Mouse (Mus musculus): ENCODE results near the gene Nxpe2. TPM values are rescaled to one million over a fixed set of nuclear protein-coding genes. Genes with fewer than 3 reads are reported as not detected.

Gene Nxpe2
- polyA plus RNA-seq, 1 experiment from 2014 or later, result 1.5 TPM

- no peaks in the 10 kb centered on the region for H3K27me3 ChIP-seq (ENCODE audit: control insufficient read depth, insufficient read depth, low read length)
- H3K9me3 ChIP-seq (ENCODE audit: control insufficient read depth, low read depth, low read length), result no peaks in the 10 kb centered on the region
- 87% methylated on average over 3 of the region's 3 CpGs for WGBS
- H3K9ac ChIP-seq (replicated peaks; ENCODE audit: low read depth, low read length), result no peak overlapping the region
- no peaks in the 10 kb centered on the region for H3K36me3 ChIP-seq (ENCODE audit: control insufficient read depth, insufficient read depth, low read length)
- H3K27ac ChIP-seq (ENCODE audit: low read length), result no peak overlapping the region
- ATAC-seq (ENCODE audit: insufficient number of reproducible peaks, insufficient read depth, low FRiP score, low read depth), result no peak
- no peaks in the 10 kb centered on the region for H3K4me1 ChIP-seq (ENCODE audit: control insufficient read depth, insufficient read depth, low read length)
- H3K4me2 ChIP-seq (replicated peaks; ENCODE audit: low read depth, low read length), result no peak overlapping the region
- no peak overlapping the region for H3K4me3 ChIP-seq (ENCODE audit: low read depth, low read length)
Observed at GRCm38 (mm10) chr9:48357097-48357496, 3.8 kb upstream of the Nxpe2 start.

GRCm38 (mm10) chr9:48354793-48355192, 1.5 kb upstream of the Nxpe2 start:
- H3K9ac ChIP-seq (replicated peaks; ENCODE audit: low read depth, low read length), result no peak overlapping the region
- 46% methylated on average over 3 of the region's 3 CpGs for WGBS
- no peak overlapping the region for H3K27ac ChIP-seq (ENCODE audit: low read length)
- no peak overlapping the region for H3K4me3 ChIP-seq (ENCODE audit: low read depth, low read length)
- H3K27me3 ChIP-seq (ENCODE audit: control insufficient read depth, insufficient read depth, low read length), result no peaks in the 10 kb centered on the region
- no peaks in the 10 kb centered on the region for H3K9me3 ChIP-seq (ENCODE audit: control insufficient read depth, low read depth, low read length)
- H3K4me1 ChIP-seq (ENCODE audit: control insufficient read depth, insufficient read depth, low read length), result no peaks in the 10 kb centered on the region
- no peaks in the 10 kb centered on the region for H3K36me3 ChIP-seq (ENCODE audit: control insufficient read depth, insufficient read depth, low read length)
- no peak for ATAC-seq (ENCODE audit: insufficient number of reproducible peaks, insufficient read depth, low FRiP score, low read depth)
- no peak overlapping the region for H3K4me2 ChIP-seq (replicated peaks; ENCODE audit: low read depth, low read length)

GRCm38 (mm10) chr9:48354122-48354521, 868 bp upstream of the Nxpe2 start:
- H3K4me3 ChIP-seq (ENCODE audit: low read depth, low read length), result no peak overlapping the region
- no peak overlapping the region for H3K9ac ChIP-seq (replicated peaks; ENCODE audit: low read depth, low read length)
- ATAC-seq (ENCODE audit: insufficient number of reproducible peaks, insufficient read depth, low FRiP score, low read depth), result no peak
- H3K36me3 ChIP-seq (ENCODE audit: control insufficient read depth, insufficient read depth, low read length), result no peaks in the 10 kb centered on the region
- H3K27ac ChIP-seq (ENCODE audit: low read length), result no peak overlapping the region
- H3K27me3 ChIP-seq (ENCODE audit: control insufficient read depth, insufficient read depth, low read length), result no peaks in the 10 kb centered on the region
- 64% methylated on average over 4 of the region's 4 CpGs for WGBS
- no peaks in the 10 kb centered on the region for H3K4me1 ChIP-seq (ENCODE audit: control insufficient read depth, insufficient read depth, low read length)
- no peak overlapping the region for H3K4me2 ChIP-seq (replicated peaks; ENCODE audit: low read depth, low read length)
- no peaks in the 10 kb centered on the region for H3K9me3 ChIP-seq (ENCODE audit: control insufficient read depth, low read depth, low read length)

GRCm38 (mm10) chr9:48345866-48346265, 7.4 kb downstream of the Nxpe2 start:
- Histone ChIP-seq H3K27me3 (ENCODE audit: control insufficient read depth, insufficient read depth, low read length) (no peaks in the 10 kb centered on the region), H3K36me3 (ENCODE audit: control insufficient read depth, insufficient read depth, low read length) (no peaks in the 10 kb centered on the region), H3K27ac (ENCODE audit: low read length) (no peak overlapping the region), H3K4me1 (ENCODE audit: control insufficient read depth, insufficient read depth, low read length) (no peaks in the 10 kb centered on the region), H3K4me2 (replicated peaks; ENCODE audit: low read depth, low read length) (no peak overlapping the region), H3K9ac (replicated peaks; ENCODE audit: low read depth, low read length) (no peak overlapping the region), H3K9me3 (ENCODE audit: control insufficient read depth, low read depth, low read length) (no peaks in the 10 kb centered on the region), H3K4me3 (ENCODE audit: low read depth, low read length) (no peak overlapping the region)
- no peak for ATAC-seq (ENCODE audit: insufficient number of reproducible peaks, insufficient read depth, low FRiP score, low read depth)
- WGBS, result 88% methylated on average over 3 of the region's 3 CpGs

GRCm38 (mm10) chr9:48345456-48345855, 7.8 kb downstream of the Nxpe2 start:
- no peaks in the 10 kb centered on the region for H3K27me3 ChIP-seq (ENCODE audit: control insufficient read depth, insufficient read depth, low read length)
- H3K27ac ChIP-seq (ENCODE audit: low read length), result no peak overlapping the region
- no peaks in the 10 kb centered on the region for H3K9me3 ChIP-seq (ENCODE audit: control insufficient read depth, low read depth, low read length)
- H3K36me3 ChIP-seq (ENCODE audit: control insufficient read depth, insufficient read depth, low read length), result no peaks in the 10 kb centered on the region
- H3K4me3 ChIP-seq (ENCODE audit: low read depth, low read length), result no peak overlapping the region
- ATAC-seq (ENCODE audit: insufficient number of reproducible peaks, insufficient read depth, low FRiP score, low read depth), result no peak
- H3K9ac ChIP-seq (replicated peaks; ENCODE audit: low read depth, low read length), result no peak overlapping the region
- 63% methylated on average over 9 of the region's 9 CpGs for WGBS
- no peak overlapping the region for H3K4me2 ChIP-seq (replicated peaks; ENCODE audit: low read depth, low read length)
- no peaks in the 10 kb centered on the region for H3K4me1 ChIP-seq (ENCODE audit: control insufficient read depth, insufficient read depth, low read length)

- H3K4me3 ChIP-seq (ENCODE audit: low read depth, low read length), result no peak overlapping the region
- no peak overlapping the region for H3K4me2 ChIP-seq (replicated peaks; ENCODE audit: low read depth, low read length)
- H3K4me1 ChIP-seq (ENCODE audit: control insufficient read depth, insufficient read depth, low read length), result no peaks in the 10 kb centered on the region
- no peaks in the 10 kb centered on the region for H3K9me3 ChIP-seq (ENCODE audit: control insufficient read depth, low read depth, low read length)
- H3K9ac ChIP-seq (replicated peaks; ENCODE audit: low read depth, low read length), result no peak overlapping the region
- peak; percentile 56; the same call in 1 of the 2 replicates for ATAC-seq (ENCODE audit: insufficient number of reproducible peaks, insufficient read depth, low FRiP score, low read depth)
- H3K36me3 ChIP-seq (ENCODE audit: control insufficient read depth, insufficient read depth, low read length), result no peaks in the 10 kb centered on the region
- no peak overlapping the region for H3K27ac ChIP-seq (ENCODE audit: low read length)
- no peaks in the 10 kb centered on the region for H3K27me3 ChIP-seq (ENCODE audit: control insufficient read depth, insufficient read depth, low read length)
- 81% methylated on average over 10 of the region's 10 CpGs for WGBS
Observed at GRCm38 (mm10) chr9:48340708-48341380, 12.4 kb downstream of the Nxpe2 start.

- Histone ChIP-seq H3K4me1 (ENCODE audit: control insufficient read depth, insufficient read depth, low read length) (no peaks in the 10 kb centered on the region), H3K9me3 (ENCODE audit: control insufficient read depth, low read depth, low read length) (no peaks in the 10 kb centered on the region), H3K9ac (replicated peaks; ENCODE audit: low read depth, low read length) (no peak overlapping the region), H3K27me3 (ENCODE audit: control insufficient read depth, insufficient read depth, low read length) (no peaks in the 10 kb centered on the region), H3K27ac (ENCODE audit: low read length) (no peak overlapping the region), H3K4me2 (replicated peaks; ENCODE audit: low read depth, low read length) (no peak overlapping the region), H3K4me3 (ENCODE audit: low read depth, low read length) (no peak overlapping the region), H3K36me3 (ENCODE audit: control insufficient read depth, insufficient read depth, low read length) (no peaks in the 10 kb centered on the region)
- no peak for ATAC-seq (ENCODE audit: insufficient number of reproducible peaks, insufficient read depth, low FRiP score, low read depth)
- 63% methylated on average over 5 of the region's 5 CpGs for WGBS
Observed at GRCm38 (mm10) chr9:48339563-48339962, 13.7 kb downstream of the Nxpe2 start.

GRCm38 (mm10) chr9:48338783-48339455, 14.3 kb downstream of the Nxpe2 start:
- Histone ChIP-seq H3K4me3 (ENCODE audit: low read depth, low read length) (no peak overlapping the region), H3K4me1 (ENCODE audit: control insufficient read depth, insufficient read depth, low read length) (no peaks in the 10 kb centered on the region), H3K9ac (replicated peaks; ENCODE audit: low read depth, low read length) (no peak overlapping the region), H3K9me3 (ENCODE audit: control insufficient read depth, low read depth, low read length) (no peaks in the 10 kb centered on the region), H3K4me2 (replicated peaks; ENCODE audit: low read depth, low read length) (no peak overlapping the region), H3K27me3 (ENCODE audit: control insufficient read depth, insufficient read depth, low read length) (no peaks in the 10 kb centered on the region), H3K27ac (ENCODE audit: low read length) (no peak overlapping the region), H3K36me3 (ENCODE audit: control insufficient read depth, insufficient read depth, low read length) (no peaks in the 10 kb centered on the region)
- no peak for ATAC-seq (ENCODE audit: insufficient number of reproducible peaks, insufficient read depth, low FRiP score, low read depth)
- 59% methylated on average over 4 of the region's 4 CpGs for WGBS
